Mouse (Mus musculus): ENCODE data around the gene Clrn3. TPM values are rescaled to one million over a fixed set of nuclear protein-coding genes. Genes with fewer than 3 reads are reported as not detected.
"Not testable (repeated sequence)": the region's sequence is repeated elsewhere in the genome, so short reads cannot be mapped to it uniquely, and the experiment has no call there.

The Clrn3 gene
- total RNA-seq, 2 experiments from 2014 or later, result not detected

DNA sequence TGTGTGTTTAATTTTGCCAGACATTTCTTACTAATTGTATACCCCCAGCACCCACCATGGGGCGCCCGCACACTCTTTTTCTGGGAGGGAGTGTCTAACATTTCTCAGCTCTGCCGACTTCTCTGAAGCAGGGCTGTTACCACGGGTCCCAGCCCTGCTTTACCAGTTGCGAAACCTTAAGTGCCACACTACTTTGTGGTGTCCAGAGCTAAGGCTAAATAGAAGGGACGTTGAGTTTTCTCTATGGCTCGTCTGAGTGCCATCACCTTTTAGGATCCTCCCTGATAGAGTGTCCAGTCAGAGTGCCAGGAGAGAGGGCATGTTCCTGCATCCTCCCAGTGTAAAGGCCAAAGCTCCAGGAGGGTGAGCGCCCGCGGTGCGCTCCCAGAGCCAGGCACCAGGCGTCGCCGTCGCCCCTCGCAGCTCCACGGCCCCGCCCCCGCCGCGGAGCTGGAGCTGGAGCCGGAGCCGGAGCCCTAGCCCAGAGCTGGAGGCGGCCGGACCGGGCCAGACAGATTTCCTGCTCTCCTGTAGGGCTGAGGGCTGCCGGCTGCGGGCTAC lies 9.0 kb upstream of the Clrn3 start, which contains the start of gene Ptpre:
Gene Ptpre (plus strand): TSS at position 141 of the 561 bp plus-strand sequence.
- intact Hi-C loops (cut with DNase I), result loop anchor here (2.0 kb wide), 1 partner anchor 95 kb away; no protein-coding TSS in a partner anchor
- DNase-seq, result peak; percentile 76

- intact Hi-C loops (cut with DNase I), result loop anchor here (2.0 kb wide), 1 partner anchor 97 kb away; no protein-coding TSS in a partner anchor
Measured at GRCm38 (mm10) chr7:135535908-135536307, 7.5 kb upstream of the Clrn3 start.

GRCm38 (mm10) chr7:135534548-135535189 lies 6.2 kb upstream of the Clrn3 start:
- no peak for DNase-seq
- intact Hi-C loops (cut with DNase I), result no loop called here

More at GRCm38 (mm10) chr7:135535908-135536307, 7.5 kb upstream of the Clrn3 start:
- no peak for DNase-seq

GRCm38 (mm10) chr7:135529068-135529467 lies 614 bp upstream of the Clrn3 start:
- no peak for DNase-seq
- intact Hi-C loops (cut with DNase I), result no loop called here

- no peak for DNase-seq
- intact Hi-C loops (cut with DNase I), result no loop called here
Measured at GRCm38 (mm10) chr7:135527169-135527568, 1.3 kb downstream of the Clrn3 start.

DNA sequence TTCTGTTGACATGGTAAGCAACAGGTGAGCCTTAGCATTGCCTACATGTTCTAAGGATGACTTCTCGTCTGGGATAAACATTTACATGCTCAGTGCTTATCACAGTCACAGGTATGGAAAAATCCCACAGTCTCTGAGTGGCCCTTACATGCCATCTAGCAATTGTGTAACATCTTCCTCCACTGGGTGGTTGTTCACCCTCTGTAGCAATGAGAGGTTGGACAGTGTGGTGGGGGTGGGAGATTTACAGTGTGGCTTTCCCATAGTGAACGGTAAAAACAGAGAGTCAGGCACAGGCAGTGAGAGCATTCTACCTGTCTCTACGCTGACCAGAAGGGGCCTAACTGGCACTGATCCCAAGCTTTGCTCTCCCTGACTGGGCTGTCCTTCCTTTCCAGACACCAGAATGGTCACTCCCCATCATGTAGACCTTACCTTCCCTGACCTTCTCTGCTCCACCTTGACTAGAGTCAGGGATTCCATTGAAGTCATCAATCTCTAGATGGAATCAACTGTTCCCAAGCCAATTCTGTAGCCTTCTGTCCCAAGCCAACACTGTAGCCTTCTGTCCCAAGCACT lies 1.8 kb downstream of the Clrn3 start:
- DNase-seq, result no peak
- intact Hi-C loops (cut with DNase I), result no loop called here

DNA sequence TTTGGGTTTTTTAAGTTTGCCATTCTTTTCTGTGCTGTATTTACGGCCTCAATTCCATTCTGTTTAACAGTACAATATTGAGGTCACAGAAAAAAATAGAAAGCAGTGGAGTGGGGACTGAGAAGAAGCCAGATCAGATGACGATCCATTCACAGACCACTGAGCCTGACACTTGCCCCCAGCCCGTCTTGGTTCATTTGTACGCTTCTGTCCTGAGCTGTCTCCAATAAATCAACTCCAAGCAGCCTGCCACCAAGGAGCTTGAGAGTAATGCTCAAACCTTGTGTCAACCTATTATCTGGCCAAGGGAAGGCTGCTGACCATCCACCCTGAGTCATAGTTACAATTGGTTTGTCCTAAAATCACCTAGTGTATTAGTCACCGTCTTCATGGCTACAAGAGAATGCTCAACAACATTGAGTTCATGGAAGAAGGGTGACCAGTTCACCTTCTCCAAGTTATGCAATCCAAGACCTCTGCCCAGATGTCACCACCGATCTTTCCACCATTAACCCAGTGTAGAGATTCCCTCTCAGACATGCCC lies 4.0 kb downstream of the Clrn3 start:
- intact Hi-C loops (cut with DNase I), result no loop called here
- no peak for DNase-seq

- intact Hi-C loops (cut with DNase I), result no loop called here
- no peak for DNase-seq
Measured at GRCm38 (mm10) chr7:135523981-135524380, 4.5 kb downstream of the Clrn3 start.

DNA sequence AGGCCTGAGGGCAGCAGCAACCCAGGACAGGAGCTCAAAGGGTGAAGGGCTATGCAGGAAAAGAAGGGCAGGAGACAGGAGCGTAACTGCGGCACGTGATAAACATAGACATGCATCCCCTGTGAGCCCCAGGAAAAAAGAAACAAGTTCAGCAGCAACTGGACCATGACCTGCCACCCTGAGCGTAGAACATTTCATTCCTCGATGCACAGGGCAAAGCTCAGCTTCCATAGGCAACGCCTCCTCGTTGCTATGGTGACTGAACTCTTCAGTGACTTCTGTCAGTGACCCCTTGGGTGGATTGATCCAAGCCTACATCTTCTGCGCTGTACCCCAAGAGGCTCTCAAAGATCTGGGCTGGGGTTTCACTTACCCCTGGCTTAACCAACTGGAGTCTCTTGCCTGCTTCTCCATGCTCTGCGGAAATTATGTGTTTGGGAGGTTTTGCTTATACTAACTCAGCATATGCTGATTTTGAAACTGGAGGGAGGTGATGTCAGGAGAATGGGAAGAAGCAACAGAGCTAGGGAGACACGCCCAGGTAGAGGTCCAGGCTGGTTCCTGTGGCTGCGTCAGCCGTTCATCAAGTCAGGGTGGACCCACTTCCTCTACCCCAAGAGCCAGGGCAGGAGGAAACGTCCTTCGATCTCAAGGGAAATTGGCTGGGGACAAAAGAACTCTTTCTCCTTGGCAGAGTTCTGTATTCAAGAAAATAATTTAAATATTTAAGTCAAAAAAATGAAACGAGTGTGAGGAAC lies 6.5 kb downstream of the Clrn3 start:
- DNase-seq, result no peak
- intact Hi-C loops (cut with DNase I), result no loop called here

DNA sequence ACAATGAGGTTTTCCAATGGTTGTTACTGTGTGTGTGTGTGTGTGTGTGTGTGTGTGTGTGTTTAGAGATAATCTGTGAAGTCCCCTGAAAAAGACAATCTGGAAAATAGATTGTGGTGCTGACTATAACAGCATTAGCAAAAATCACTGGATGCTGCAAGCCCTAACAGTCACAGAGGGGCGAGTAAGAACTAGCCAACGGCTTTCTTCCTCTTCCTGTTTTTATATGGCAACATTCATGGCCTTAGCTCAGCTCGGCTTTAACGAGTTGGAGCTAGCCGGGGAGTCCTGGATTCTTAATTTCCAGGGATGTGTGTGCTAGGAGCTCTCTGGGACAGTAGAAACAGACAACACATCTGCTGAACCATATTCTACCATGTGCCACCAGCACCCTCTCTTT lies 8.2 kb downstream of the Clrn3 start:
- no peak for DNase-seq
- intact Hi-C loops (cut with DNase I), result no loop called here

DNA sequence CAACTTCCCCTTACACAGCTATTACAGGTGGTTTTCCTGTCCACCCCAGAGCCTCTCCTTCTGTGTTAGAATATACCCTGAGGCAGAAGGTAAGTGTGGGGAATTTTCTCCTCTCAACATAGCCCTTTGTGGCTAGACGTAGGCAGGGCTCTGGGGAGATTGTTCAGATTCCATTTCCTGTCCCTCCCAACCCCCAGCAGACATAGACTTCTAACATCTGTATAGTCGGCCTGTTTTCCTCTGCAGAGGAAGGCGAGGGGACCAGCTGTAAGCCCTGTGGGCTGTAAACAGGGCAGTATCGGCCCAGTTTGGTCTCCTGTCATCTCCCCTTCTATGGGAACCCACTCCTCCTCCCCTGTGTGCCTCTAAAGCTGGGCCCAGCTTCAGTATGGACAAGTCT lies 11.3 kb downstream of the Clrn3 start:
- intact Hi-C loops (cut with DNase I), result no loop called here
- no peak for DNase-seq

DNA sequence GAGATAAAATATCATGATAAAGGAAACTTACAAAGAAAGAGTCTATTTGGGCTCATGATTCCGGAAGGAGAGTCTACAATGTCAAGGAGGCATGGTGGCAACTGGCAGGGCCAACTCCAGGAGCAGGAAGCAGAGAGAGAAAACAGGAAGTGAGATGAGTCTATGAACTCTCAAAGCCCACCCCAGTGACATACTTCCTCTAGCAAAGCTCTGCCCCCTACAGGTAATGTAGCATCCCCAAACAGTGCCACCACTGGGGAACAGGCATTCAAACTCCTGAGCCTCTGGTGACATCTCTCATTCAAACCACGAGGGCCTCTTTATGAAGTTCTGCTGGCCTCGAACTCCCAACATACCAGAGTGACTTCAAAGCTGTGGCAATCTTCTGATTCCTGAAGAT lies 16.7 kb downstream of the Clrn3 start:
- no peak for DNase-seq
- intact Hi-C loops (cut with DNase I), result no loop called here

DNA sequence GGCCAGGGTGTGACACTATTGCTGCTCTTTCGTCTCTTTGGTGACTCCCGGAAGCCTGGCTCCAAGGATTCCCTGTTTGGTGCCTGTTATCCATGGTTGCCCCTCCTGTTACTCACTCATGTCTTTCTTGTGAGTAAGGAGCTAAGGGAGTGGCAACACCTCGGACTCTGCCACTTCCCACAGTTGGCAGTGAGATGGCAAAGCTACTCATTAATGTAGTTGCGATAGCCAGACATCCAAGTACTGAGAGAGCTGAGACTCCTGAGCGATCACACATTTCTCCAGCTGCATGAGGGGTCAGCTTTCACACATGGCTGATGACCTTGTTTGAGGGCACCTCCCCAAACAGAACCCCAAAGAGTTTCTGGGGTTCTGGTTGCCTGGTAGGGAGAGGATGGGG lies 18.0 kb downstream of the Clrn3 start:
- DNase-seq, result no peak
- intact Hi-C loops (cut with DNase I), result no loop called here

- intact Hi-C loops (cut with DNase I), result no loop called here
- no peak for DNase-seq
Measured at GRCm38 (mm10) chr7:135509272-135509671, 19.2 kb downstream of the Clrn3 start.

GRCm38 (mm10) chr7:135508602-135509001 lies 19.9 kb downstream of the Clrn3 start:
- DNase-seq, result no peak
- intact Hi-C loops (cut with DNase I), result no loop called here

- DNase-seq; intact Hi-C loops (cut with DNase I): not testable (repeated sequence)
Measured at GRCm38 (mm10) chr7:135506506-135506905, 21.9 kb downstream of the Clrn3 start.

DNA sequence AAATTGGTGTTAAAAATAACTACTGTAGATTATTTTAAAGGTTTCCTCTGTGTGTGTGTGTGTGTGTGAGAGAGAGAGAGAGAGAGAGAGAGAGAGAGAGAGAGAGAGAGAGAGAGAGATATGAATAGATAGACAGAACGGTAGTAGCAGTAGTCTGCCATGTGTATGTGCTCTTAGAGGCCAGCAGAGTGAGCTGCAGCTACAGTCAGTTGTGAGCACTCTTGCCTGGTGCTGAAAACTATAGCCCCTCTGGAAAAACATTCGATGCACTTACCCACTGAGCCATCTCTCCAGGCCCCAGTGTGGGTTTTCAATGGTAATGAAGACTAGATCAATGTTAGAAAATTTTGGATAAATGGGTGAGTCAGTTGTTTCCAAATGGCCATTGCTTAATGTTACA lies 29.1 kb downstream of the Clrn3 start:
- no peak for DNase-seq
- intact Hi-C loops (cut with DNase I), result no loop called here

- no peak for DNase-seq
- intact Hi-C loops (cut with DNase I), result no loop called here
Measured at GRCm38 (mm10) chr7:135498565-135499186, 29.8 kb downstream of the Clrn3 start.

GRCm38 (mm10) chr7:135495303-135495702 lies 33.2 kb downstream of the Clrn3 start:
- DNase-seq, result no peak

GRCm38 (mm10) chr7:135490500-135490886 lies 38.0 kb downstream of the Clrn3 start:
- DNase-seq, result no peak
- intact Hi-C loops (cut with DNase I), result loop anchor here (5.0 kb wide), 1 partner anchor 48 kb away; no protein-coding TSS in a partner anchor

More at GRCm38 (mm10) chr7:135495303-135495702, 33.2 kb downstream of the Clrn3 start:
- intact Hi-C loops (cut with DNase I), result no loop called here
